Mouse (Mus musculus) gastrocnemius, postnatal 10 days (tissue): ENCODE measurements around the gene Gm5089. TPM values are rescaled to one million over a fixed set of nuclear protein-coding genes. Genes with fewer than 3 reads are reported as not detected.

Experiments used
- DNase-seq: peaks from one replicate; pipeline ENCODE4 v3.0.0; 2021; ENCODE audit warnings: mixed read lengths
- total RNA-seq, 2 experiments: library from RNA; stranded (reverse); gene quantifications; 2 replicates each; pipeline ENCODE4 v1.2.3; 2021

Gm5089 gene
- total RNA-seq, 2 experiments from 2014 or later, result not detected

DNA sequence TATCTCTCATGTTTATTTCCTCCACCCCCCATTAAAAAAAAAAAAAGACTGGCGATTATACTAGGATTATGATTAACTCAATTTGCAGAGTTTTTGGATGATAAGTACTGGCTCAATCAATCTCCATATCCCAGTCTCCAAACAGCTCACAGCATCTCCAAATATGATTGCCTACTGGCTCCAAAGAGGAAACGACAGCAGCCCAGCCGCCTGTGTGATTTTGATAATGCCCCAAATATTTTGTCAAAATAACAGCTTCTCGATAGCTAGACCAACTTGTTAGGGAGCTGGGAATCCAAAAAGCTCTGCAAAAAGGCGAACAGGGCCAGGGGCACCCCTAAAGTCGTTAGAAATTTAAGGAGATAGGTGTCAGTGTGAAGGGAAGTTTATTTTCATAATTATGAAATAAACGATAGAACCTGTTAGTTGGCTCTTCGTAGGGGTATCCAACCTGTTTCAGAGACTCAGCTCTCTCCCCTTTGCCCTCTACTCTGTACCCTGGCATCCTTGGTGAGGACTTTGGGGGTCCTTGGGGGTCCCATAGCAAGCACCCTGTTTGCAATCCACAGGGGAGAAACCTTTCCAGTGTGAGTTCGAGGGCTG is 27.2 kb upstream of the Gm5089 start:
- no peak for DNase-seq

DNA sequence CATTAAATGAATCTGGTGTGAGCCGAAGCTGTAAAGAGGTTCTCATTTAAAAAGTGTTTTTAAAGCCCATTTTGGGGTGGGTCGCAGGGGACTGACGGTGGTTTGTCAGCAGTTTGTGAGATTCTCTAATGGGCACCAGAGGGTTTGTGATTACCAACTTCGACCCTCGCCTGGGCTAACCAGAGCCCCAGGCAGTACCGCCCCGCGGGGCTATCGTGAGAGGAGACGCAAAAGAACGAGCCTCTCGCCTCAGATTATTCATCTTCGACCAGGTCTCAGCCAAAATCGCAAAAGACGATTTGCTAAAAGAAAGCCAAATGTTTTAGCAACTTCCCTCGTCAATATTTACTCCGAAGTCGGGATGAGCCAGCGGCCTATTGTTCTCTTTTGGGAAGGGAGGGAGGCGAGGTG is 26.4 kb upstream of the Gm5089 start:
- no peak for DNase-seq

DNA sequence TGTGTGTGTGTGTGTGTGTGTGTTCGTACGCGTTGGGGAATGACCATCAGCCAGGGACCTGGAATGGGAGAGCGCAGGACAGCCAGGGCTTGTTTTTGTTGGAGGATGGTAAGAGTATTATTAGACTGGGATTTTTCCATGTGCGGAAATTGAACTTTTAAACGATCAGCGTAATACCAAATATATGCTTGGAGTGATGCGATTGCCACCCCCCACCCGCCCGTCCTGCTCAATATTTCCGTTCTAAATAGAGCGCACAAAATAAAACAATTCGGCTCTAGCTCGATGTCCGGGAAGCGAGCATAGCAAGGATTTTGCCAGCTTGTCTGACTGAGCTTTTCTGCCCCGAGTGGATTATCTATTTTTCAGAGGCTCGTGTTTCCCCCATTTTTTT is 25.9 kb upstream of the Gm5089 start:
- no peak for DNase-seq

DNA sequence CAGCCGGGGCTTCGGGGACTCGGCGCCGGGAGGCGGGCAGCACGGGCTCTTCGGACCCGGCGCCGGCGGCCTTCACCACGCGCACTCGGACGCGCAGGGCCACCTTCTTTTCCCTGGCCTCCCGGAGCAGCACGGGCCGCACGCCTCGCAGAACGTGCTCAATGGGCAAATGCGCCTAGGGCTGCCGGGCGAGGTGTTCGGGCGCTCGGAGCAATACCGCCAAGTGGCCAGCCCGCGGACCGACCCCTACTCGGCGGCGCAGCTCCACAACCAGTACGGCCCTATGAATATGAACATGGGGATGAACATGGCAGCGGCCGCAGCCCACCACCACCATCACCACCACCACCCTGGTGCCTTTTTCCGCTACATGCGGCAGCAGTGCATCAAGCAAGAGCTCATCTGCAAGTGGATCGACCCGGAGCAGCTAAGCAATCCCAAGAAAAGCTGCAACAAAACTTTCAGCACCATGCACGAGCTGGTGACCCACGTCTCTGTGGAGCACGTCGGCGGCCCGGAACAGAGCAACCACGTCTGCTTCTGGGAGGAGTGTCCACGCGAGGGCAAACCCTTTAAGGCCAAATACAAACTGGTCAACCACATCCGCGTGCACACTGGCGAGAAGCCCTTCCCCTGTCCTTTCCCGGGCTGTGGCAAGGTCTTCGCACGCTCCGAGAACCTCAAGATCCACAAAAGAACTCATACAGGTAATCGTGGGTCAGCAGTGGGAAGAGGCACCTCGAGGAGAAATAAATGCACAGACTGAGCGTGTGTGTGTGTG is 25.3 kb upstream of the Gm5089 start:
- DNase-seq, result no peak

DNA sequence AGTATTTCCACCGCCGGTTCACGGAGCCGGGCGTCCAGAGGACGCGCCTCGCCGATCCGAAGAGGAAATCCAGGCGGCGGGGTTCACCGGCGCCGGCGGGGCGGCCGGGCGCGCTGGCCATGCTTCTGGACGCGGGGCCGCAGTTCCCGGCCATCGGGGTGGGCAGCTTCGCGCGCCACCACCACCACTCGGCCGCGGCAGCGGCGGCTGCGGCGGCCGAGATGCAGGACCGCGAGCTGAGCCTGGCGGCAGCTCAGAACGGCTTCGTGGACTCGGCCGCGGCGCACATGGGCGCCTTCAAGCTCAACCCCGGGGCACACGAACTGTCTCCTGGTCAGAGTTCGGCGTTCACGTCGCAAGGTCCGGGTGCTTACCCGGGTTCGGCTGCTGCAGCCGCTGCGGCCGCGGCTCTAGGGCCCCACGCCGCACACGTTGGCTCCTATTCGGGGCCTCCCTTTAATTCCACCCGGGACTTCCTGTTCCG is 24.7 kb upstream of the Gm5089 start:
- DNase-seq, result no peak

DNA sequence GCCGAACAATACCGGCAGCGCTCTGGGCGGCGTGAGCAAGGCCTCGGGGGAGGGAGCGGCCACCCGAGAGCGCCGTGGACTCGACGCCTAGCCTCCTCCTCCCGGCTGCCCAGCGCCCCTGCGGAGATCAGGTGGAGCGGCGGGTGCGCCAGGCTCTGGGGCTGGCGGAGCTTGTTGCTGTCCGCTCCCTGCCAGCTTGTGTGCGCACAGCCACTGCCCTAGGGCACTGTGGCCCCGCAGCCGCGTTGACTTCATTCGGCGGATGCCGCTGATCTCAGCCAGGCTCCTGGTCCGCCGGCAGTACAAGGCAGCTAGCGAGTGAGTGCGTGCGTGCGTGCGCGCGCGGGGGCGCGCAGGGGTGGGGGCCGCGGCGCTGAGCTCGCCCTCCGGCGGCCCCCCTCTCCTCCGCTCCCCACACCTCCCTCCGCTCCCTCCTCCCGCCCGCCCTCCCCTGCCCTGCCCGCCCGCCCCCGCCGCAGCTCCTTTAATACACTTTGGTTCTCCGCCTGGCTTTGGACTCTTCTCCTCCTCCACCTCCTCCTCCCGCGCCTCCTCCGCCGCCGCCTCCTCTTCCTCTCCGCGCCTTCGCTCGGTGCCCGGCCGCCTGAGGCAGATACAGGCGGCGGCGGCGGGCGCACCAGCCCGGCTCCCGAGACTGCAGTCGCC is 24.1 kb upstream of the Gm5089 start, which contains the start of gene Zic2:
TSS of gene Zic2 (plus strand) at position 545 of the 666 bp plus-strand sequence.
- no peak for DNase-seq

DNA sequence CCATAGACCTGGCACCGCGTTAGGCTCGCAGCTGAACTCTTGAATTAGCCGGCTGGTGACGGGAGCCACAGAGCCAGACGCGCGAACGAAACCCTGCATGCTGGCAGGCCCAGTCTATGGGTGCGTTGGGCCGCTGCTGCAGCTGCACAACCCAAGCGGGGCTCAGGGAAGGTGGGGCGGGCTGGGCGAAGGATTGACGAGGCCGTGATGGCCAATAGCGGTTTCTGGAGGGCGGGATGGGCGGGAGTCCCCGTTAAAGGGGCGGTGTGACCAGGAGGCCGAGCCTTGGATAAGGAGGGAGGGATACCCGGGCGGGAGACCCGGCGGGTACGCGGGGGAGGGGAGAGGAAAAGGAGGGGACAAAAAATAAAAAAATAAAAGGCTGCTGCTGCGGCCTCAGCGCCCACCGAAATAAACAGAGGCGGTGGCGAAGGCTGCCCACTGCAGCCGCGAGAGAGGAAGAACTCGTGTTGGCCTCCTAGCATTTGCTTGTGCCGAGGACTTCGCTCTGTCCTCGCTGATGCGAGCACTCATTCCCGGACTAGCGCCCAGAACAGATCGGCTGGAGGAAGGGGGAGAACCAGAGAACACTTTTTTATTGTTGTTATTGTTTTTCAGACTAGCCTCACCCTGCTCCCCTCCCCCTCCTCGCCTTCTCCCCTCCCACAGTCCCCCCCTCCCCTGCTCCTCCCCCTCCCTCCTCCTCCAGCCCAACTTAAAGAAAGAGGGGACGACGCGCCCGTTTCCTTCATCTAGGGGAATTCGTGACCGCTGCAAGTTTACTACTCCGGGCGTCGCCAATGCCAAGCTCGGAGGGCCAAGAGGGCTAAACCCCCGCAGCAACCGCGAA is 23.4 kb upstream of the Gm5089 start:
- DNase-seq, result no peak

DNA sequence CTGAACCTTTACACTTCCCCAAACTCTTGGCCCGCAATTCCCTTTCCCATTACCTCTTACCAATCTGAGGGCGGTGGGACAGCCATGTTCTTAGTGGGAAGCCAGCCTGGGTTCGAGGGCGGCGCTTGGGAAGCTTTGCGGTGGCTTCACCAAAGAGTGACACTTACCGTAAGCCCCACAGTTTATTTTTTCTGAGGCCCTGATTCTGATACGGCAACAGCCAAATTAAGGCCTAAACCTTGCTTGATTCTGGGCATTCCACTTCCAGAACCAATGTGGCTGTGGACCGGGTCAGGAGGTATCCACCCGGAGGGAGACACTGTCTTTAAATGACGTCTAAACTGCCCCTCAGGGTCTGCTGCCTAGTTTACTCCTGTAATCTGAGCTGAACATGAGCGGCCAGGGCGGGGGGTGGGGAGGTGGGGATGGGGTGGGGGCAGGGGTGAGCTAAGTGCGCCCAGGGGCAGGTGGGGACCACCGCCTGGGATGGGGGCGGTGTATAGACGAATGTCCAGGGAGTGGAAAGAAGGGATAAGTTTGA is 22.4 kb upstream of the Gm5089 start:
- no peak for DNase-seq

DNA sequence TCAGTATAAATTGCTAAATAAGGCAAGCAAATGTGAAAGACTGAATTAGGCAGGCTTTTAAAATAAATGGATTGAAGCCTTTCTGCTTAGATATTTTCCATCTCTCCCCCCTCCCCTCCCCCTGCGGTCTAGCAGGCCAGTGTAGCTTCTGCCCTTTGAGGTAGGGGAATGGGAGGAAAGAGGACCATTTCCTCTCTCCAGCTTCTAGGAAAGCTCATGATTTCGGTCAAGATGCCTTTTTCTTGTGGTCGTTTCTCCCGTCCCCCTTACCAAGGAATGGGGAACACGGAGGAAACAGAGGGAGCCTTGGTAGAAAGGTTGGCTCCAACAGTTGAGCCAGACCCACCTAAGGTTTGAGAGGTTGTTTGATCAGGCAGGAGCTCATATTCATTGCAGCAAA is 21.7 kb upstream of the Gm5089 start:
- no peak for DNase-seq

DNA sequence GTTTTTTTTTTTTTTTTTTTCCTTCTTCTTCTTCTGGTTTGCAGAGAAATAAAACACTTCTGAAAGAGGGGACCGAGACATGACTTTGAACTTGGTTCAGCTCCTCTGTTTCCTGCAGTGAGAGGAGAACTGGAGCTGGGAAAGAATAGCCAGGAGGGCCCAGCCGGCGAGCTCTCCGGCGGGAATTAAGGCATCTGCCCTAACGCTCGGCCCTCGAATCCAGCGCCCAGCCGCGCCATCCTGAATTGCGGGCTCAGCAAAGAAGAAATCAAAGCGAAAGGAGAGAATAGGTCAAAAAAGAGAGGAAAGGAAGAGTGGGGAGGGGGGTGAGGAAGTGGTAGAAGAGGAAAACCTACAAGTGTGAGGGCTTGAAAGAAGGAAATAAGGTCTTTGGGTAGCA is 21.2 kb upstream of the Gm5089 start:
- DNase-seq, result no peak

DNA sequence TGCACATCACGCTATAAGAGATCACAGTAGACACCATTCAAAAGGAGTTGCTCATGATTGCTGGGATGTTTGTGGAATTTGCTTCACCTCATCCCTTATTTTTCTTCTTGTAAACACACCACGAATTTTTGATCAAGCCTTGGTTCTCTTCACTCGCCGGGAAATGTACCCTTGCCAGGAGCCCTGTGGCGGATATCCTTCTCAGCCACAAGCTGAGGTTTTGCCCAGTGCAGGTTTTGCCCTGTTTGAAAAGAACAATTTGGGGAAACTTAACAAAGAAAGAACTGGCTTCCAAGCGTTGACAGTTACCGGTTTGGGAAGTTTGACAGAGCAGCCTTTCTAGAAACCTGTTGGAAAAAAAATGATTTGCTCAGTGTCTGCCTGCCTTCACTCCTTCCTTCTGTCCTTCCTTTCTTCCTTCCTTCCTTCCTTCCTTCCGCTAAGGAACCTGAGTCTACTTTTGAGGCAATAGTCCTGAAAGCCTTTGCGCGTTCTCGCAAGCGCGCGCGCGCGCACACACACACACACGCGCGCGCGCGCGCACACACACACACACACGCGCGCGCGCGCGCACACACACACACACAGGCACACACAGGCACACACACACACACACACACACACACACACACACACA is 20.7 kb upstream of the Gm5089 start:
- no peak for DNase-seq

DNA sequence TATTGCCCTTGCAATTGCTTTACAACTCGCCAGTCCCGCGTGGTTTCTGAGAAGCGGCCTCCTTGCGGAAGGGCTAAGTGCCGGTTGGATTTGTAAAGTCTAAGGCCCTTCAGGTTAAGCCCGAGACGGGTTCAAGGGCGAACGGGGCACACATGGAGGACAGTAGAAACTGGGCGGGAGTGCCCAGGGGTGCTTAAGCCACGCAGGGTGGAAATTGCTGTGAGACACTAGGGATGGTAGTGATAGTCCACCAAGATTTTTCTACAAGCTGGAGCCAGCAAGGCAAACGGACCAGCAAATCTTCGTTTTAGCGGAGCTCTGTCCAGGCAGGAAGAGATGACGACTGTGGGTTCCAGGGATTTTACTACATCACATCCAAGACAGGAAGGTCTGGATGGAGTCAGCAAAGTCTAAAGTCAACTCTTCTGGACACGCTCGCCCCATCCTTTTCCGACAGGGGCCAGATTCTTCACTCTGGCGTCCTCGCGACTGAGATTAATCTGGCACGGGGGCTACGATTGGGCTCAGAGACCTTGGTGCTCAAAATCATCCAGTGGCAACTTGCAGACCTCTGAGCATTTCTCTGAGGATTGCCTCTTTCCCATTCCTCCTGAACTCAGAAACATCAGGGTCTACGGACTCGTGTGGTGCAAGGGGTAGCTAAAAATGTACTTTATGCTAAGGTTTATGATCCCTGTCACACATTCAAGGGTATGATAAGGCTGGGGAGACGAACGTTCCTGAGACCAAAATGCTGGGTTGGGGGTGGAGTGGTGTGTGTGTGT is 18.2 kb upstream of the Gm5089 start:
- DNase-seq, result no peak

DNA sequence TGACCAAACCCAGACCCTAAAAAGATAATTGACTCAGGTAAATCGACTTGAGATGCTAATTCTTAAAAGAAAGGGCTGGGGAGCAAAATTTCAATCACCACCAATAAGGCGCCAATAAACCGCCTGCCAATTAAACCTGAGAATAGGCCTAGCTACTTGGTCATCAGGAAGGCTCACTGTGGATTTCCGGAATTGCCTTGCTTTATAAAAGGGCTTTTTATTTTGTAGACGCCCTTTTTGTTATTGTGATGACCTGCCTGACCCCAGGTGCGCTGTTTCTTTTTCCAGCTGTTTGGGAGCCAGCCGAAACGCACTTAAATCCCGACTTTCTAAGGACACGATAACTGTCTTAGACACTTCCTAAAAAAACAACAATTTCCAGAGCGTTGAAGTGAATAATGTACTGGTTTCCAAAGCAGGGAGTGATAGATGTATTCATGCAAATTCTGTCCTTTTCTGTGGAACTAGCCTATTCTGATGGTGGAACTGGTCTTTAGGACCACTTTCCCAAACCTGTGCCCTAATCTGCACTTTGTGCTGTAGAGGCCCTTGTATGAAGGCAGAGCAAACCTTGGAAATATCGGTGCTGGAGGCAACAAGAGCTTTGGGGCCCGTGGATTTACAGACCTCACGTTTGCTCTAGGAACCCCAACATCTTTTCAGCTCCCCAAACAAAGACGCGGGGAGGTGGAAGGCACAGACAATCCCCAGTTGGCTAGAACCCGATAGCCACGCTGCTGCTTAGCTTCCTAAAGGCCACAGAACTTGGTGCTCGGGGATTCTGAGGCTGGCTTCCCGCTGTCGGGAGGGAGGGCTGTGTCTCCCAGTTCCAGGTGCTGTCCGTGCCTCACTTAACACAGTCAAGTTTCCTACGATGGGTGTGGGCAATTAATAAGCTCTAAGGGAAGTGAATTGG is 17.3 kb upstream of the Gm5089 start:
- no peak for DNase-seq

DNA sequence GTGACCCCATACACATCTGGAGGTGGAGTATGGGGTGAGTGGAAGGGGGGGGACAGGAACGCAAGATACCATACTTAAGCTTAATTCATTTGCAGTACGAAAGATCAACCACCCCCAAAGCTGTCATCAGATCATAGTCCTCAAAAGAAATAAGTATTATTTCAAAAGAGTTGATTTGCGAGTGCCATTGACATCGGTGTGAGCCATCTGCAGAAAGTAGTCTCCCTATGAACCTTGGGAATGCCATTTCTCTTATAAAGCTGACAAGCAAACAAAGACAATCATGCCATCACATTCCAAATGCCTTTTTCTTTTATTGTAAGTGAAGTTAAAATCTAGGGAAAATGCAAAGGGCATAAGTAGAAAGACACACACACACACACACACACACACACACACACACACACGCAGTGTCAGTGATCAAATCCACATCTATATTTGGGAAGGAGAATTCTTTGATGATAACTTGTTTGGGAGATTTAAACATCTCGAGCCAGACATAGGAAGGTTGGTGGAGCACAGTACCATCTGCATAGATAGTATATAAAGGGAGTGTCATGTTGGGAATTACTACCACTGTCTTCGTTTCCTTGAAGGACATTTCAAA is 15.9 kb upstream of the Gm5089 start:
- no peak for DNase-seq

DNA sequence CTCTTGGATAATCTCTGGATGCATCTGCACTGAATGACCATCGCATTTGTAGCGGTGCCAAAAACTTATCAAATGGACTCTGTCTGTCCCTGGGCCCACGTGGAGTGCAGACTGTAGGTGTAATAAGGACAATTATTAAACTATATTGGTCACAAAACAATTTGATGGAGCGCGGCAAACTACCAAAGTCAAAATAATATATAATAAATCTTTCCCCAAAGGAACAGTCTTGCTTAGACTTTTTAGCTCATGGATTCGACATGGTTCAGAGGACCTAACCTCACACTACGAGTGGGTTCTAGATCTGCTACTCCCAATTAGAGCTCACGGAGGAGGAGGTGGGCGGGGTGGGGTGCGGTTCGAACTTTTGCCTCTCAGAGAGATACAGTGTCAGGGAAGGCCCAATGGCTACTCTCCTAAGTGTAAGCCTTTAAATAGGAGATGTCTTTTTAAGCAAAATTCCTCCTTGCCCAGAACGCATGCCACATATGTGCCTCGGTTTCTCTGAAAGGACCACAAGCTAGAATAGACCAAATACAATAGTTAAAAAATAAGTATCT is 15.1 kb upstream of the Gm5089 start:
- no peak for DNase-seq

DNA sequence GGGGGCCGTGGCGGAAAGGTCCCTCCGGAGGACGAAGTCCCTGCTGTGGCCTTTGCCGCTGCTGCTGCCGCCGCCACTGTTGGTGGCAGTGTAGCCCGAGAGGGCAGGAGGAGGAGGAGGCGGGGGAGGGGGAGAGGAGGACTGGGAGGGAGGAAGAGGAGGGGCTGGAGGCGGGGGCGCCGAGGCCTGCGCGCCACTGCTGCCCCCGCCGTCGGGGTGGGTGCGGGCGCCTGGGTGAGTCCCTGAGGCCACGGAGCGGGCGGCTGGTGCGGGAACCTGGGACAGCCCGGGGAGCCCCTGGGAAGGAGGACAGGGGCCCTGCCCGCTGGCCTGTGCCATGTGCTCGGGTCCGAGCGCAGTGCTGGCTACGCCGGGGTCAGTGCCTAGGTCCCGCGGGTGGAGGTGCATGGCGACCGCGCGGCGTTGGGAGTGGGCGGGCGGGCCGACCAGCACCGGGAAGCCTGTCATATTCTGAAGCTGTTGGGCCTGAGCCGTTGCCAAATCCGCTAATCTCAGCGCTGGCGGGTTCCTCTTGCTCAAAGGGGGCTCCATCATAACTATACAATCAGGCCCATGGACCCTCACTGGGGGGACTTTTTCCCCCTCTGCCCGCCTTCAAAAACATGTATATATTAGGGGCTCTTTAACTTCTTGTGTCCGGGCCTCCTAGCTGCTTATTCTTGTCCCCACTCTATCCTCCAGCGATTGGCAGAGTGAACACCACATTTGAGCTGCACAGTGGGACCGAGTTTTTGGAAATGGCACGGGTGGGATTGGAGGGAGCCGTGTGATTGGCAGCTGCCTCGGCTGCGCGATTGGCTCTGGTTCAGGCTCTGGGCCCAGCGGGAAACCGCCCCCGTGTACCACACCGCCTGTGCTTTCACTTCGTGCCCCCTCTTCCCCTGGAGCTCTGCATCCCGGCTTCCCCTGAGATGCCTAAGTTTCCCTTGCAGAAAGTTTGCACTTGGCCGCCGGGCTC is 14.1 kb upstream of the Gm5089 start, which contains the start of gene Zic5:
TSS of gene Zic5 (minus strand) at position 915 of the 979 bp plus-strand sequence.
- no peak for DNase-seq

DNA sequence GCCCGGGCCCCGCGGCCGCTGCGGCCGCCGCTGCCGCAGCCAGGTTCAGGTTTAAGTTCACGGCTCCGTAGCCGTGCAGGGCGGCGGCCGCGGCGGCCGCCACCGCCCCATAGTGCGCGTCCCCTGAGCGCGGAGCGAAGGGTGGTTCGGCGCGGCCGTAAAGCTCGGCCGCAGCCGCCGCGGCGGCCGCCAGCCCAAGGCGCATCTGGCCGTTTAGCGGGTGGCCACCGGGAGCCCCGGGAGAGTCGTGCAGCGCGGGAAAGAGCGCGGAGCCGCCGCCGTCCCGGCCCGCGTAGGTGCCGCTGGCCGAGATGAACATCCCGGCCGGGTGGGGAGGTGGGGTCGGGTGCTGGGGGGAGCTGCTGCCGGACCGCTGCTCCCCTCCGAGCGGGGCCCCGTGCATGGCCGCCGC is 13.4 kb upstream of the Gm5089 start:
- no peak for DNase-seq
